Mouse (Mus musculus) heart, postnatal 10 days (tissue): ENCODE results near the gene Mon2. TPM values are rescaled to one million over a fixed set of nuclear protein-coding genes. Genes with fewer than 3 reads are reported as not detected.
"Not testable (repeated sequence)": the region's sequence is repeated elsewhere in the genome, so short reads cannot be mapped to it uniquely, and the experiment has no call there.

Experiments
- DNase-seq, 2 experiments: peaks; one replicate each; pipeline ENCODE4 v3.0.0; 2021
- intact Hi-C: fragments of 180-260 bp; cut with DNase I; formaldehyde crosslinking; loops from one replicate; pipeline ENCODE4 v1.15.1; 2025
- microRNA-seq, 2 experiments: library from miRNA; unstranded; fragments of <30 nt; microRNA quantifications; one replicate each; pipeline ENCODE4 v1.2.0; 2022
- total RNA-seq, 2 experiments: library from RNA; stranded (reverse); gene quantifications; 2 replicates each; pipeline ENCODE4 v1.2.3; 2021

Mon2 gene
- total RNA-seq, 2 experiments from 2014 or later = 49.0 to 53.1 TPM

DNA sequence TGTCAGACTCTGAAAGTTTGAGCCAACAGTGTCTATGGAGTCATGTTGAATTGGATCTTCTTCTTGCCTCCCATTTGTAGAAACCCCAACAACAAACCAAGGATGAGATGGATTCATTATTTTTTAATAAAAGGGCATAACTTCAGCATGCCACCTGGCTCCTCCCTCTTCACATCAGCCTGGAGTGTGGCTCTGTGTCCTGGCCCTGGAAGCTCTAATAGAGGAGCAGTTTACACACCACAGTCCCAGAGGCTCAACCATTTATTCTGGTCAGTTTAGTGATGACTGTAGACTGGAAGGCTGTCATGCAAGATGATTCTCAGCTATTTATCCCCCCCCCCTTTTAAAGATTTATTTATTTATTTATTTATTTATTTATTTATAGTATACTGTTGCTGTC, 103.1 kb downstream of the Mon2 start:
- intact Hi-C loops = no loop called here
- no peak for DNase-seq

DNA sequence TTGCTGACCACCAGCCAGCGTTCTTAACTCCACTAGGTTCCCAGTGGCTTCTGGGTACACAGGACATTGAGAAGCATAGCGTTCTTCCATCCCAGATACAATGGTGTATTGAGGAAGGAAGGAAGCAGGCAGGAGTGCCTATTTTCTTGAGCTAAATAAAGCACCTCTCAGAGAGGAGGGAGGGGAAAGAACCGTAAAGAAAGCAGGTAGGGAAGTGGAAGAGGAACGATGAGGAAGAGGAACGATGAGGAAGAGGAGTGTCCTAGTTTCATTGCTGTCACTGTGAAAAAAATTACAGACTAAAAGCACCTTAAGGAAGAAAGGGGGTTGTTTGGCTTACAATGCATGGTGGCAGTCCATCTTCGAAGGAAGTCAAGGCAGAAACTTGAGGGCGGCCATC, 106.1 kb downstream of the Mon2 start:
- DNase-seq = no peak
- intact Hi-C loops = no loop called here

DNA sequence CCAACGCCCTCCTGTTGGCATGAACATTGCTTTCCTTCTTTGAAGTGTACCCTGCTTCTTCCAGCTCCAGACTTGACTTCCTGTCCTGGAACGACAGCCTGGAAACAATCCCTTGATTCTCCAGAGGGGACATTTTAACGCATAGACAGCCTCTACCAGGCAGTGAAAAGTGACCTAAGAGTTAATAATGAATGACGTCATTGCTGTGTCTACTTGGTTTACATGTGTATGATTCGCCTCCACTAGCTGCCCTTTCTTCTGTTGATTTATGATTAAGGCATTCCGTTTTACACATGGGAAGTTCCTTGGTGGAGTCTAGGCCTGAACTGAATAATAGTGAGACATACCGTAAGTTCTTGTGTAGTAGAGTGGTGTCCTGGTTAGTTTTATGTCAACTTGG, 109.9 kb downstream of the Mon2 start:
- no peak for DNase-seq
- intact Hi-C loops = no loop called here

DNA sequence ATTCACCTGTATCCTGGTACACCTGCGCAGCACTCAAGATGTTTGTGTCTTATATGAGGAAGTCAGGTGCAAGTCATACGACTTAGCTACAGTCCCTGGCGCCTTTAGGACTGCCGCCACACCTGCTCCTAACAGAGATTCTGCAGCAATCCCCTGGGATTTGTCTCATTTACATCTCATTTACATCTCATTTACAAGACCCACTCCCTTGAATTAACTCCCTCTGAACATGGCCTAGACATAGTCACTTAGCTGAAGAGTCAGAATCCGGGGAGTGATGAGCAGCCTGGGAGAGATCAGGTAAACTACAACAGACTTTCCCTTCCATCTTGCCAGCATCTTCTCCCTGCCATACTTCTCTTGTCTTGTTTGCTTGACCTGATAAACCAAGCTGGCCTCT, 110.7 kb downstream of the Mon2 start:
- intact Hi-C loops, DNase-seq: not testable (repeated sequence)

DNA sequence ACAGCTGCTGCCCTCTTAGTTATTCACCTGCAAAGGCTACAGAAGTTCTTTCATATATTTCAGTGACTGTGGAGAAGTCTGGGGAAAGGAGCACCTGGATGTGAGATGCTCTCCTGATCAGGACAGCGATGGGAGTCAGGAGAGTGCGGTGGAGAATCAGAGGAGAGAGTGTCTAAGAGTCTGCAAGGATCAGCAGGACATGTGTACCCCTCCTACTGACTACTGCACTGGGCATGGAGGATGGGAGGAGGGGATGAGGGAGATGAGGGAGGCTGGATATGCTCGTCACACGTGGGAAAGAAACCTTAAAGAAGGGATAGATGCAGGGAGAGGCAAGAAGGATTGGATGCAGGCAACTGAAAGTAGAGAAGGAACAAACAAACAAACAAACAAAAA, 112.1 kb downstream of the Mon2 start:
- intact Hi-C loops = no loop called here
- DNase-seq = no peak

DNA sequence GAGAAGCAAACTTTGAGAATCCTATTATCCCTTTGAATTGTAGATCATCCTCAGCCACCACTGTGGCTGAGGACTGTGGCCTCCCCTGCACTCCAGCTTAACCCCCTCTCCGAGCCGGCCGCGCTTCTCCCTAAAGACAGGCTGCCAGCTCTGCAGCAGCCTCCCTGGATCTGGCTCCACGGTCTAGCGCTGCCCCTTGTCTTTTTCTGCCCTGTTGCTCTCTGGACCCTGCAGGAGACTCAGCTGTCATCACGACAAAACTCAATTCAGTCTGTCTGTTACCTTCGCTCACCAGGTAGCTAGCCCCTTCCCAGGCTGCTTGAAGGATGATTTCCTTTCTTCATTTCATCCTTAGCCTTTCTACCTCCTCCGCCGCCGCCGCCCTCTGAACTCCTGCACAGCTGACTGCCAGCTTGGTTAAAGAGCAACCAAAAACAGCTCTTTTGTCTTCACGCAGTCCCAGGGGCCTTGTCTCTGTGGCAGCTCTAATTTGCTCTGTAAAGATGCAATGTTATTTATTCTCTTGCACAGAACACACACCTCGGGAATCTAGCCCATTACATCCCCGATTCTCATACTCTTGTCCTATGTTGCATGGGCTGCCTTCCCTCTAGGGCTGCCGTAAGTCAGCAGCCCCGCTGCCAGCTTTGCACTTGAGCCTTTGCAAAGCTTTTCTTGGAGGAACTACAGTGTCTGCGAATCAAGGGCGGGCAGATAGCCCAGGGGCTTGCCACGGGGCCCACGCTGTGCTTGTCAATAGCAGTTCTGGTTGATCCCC, 112.7 kb downstream of the Mon2 start:
- intact Hi-C loops = no loop called here

DNA sequence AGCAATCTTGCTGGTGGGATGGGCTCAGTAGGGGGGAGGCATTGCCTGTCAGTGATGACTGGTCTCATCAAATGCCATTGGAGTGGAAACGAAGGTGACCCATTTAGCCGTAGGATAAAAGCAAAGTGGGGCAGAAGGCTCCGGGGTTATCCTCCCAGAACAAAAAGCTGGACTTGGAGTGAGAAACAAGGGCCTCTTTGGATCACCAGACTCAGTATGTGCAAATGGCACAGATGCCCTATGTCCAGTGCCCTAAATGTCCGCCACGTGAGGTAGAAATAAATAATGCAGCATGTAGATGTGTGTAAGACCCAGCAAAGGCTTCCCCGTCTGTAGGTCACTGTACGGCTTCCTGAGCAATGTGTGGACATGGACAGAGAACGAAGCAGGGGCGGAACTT, 113.7 kb downstream of the Mon2 start:
- no peak for DNase-seq
- intact Hi-C loops = no loop called here

More for the DNA sequence above, 112.7 kb downstream of the Mon2 start:
- DNase-seq = no peak

DNA sequence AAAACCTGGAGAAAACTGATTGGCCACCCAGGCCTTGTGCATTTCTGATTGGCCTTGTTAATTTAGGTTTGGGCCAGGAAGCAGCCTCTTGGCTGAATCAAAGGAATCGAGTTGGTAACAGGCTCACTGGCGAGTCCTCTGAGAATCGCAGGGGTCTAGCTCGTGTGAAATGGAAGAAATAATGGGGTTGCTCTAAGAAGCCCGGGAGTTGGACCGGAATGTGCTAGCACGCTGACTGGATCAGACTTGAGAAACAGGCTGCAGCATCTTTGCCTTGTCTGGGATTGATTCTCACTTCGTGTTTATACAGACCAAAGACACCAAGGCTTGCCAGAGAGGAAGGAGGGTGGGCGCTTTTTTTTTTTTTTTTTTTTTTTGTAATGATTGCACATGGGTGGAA, 114.8 kb downstream of the Mon2 start:
- DNase-seq = no peak
- intact Hi-C loops = no loop called here

DNA sequence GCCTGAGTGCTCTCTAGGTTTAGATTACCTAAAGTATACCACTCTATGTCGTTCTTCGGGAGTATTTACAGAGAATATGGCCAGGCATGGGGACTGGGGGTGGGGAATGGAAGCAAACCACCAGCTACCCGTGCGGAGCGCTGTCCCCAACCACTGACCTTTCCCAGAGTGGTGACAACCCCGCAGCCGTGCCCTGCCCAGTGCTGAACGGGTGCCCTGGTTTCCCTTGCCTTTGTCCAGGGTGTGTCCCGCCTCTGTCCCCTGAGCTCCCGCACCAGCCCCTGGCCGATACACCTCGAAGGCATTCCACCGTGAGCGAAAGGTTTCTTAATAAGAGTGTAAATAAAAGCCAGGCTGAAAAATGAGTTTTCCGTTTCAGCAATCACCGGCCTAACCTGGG, 115.6 kb downstream of the Mon2 start:
- intact Hi-C loops = no loop called here
- DNase-seq = no peak

DNA sequence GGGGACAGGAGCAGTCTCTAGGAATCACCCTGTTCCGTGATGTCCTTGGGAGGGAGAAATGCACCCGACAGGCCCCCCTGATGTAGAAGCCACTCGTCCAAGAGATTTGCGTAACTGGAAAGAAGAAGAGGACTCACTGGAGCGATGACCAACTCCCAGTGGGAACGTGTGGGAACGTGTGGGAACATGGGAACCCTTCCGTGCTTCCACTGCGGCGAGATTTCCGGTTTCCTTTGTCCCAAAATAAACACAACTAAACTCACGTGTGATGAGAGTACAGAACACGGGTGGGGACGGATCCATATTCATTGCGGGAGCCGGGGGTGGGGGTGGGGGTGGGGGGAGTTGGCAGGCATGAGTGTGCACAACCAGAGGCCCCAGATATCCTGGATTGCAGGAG, 116.1 kb downstream of the Mon2 start:
- DNase-seq = peak in 1 of 2 experiments; percentile 32
- intact Hi-C loops = no loop called here

DNA sequence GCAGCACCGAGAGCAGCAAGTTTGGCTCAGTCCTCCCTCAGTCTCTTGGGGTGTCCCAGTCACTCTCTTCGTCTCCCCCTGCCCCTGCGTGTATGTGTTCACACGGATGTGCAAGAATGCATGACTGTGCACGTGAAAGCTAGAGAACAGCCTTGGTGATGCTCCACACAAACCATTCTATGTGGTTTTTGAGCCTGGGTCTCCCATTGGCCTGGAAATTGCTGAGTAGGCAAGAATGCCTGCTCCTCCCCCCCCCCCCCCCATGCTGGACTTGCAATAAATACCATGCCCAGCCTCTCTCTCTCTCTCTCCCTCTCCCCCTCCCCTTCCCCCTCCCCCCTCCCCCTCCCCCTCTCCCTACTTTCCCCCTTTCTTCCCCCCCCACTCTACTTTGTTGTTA, 117.6 kb downstream of the Mon2 start:
- no peak for DNase-seq
- intact Hi-C loops = no loop called here

DNA sequence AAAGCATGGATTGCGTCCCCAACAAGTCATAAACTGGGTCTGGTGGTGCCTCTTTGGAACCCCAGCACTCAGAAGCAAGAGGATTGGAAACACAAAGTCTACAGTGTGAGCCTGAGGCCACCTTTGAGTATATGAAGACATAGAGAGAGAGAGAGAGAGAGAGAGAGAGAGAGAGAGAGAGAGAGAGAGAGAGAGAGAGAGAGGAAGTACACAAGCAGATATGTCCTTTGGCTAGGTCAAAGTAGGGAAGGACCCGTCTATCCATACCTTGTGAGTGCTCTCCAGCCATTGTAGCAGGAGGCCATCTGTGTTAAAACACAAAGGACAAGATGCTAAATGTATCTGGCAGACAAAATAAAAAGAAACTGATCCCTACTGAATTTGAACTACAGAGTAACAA, 118.4 kb downstream of the Mon2 start:
- intact Hi-C loops = no loop called here
- DNase-seq = no peak

DNA sequence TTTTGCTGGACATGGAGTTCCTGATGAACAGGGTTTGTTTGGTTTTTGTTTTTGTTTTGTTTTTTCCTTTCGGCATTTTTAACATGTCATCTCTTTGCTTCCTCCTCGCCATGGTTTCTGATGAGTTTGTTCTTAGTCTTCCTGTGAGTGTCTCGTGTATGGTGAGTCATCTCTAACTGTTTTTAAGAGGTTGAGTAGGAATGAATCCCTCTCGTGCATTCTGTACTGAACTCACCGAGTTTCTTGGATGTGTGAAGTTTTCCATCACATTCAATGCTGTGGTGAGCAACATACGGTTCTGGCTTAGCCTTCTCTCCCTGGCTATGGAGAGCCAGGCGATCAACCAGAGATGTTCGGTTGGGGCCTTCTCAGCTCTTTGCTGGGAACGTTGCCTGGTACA, 122.7 kb downstream of the Mon2 start:
- intact Hi-C loops = no loop called here
- DNase-seq = no peak

DNA sequence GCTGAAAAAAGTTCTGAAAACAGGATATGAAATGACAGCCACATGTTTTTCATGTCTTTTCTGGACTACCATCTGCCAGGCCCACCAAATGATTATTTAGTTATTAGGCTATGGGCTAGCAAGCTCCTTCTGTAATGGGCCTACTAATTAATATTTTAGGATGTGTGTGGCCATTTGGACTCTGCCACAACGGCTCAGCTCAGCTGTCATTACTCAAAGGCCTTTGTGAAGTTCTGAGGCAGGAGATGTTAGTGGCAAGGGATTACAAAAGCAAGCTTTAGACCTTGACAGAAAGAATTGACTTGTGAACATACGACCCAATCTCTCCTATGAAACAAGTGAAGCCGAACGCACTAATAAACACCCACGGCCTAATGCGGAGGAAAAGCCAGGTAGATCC, 125.3 kb downstream of the Mon2 start:
- DNase-seq = no peak
- intact Hi-C loops = no loop called here

DNA sequence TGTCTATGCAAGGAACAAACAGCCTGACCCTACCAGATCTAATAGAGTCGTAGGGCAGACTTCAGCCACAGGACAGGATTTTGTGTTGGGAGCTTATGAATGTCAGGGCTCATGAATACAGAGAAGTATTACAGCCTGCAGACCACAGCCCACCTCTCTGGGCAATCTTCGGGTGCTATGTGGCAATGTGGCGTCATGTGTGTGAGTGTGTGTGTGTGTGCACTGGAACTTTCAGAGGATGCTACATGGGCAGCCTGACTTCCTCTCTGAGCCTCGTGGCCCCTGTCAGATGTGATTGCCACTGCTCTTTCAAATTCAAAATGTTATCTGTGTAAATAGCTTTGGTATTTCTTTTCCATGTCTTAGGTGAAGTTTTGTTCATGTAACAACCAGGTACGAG, 131.4 kb downstream of the Mon2 start:
- intact Hi-C loops = no loop called here
- no peak for DNase-seq

DNA sequence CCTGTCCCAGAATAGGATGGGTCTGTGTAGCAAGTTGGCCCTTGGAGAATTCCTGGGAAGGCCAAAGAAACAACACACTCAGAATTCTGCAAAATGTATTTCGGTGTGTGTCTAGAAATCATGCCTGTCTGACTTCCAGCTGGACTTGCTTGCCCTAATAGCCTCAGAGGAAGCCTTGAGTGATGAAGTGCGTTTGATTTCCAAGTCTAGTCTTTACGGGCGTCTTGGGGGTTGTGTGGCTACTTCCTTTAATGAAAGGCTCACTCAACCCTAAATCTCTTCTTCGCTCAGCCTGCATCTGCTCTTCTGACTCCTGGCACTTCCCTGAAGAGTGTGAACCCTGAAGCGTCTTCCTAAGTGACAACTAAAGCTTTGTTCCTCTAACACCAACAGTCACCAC, 132.5 kb downstream of the Mon2 start:
- intact Hi-C loops = no loop called here

DNA sequence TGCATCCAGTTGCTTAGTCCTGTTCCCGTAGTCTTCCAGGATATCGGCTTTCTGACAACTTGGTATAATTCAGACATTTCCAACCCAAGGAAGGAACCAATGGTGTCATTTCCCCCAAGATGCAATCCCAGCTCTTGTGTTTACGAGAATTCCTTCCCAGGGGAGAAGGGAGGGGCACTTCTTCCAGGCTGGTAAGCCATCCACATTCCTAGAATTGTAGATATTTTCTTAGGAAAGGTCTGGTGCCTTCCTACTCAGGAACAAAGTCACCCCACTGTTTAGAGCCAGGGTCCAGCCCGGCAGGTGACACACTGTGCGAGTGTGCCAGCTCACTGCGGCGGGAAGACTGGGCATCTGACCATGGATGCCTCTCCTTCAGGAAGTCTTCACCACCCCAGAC, 133.5 kb downstream of the Mon2 start:
- intact Hi-C loops = no loop called here
- DNase-seq = no peak

More for the DNA sequence above, 132.5 kb downstream of the Mon2 start:
- peak in 1 of 2 experiments; percentile 22 for DNase-seq

Small RNA genes lying within 50 kb of the gene (microRNA-seq; reads per million reads assigned to microRNA genes)
- 121,619 to 142,880 reads per million in 2 experiments for gene Mirlet7i

Other genes starting within 250 kb of the Mon2 start
- 10 to 100 TPM; 81.3 to 81.8 TPM for gene Usp15, start 120.5 kb upstream of the Mon2 start, total RNA-seq
- gene Fam19a2, start 187.5 kb upstream of the Mon2 start, total RNA-seq = under 1 TPM; 0.12 to 0.17 TPM